Mouse (Mus musculus) heart, adult 2 months (tissue): ENCODE results near the gene Rgs3.

Experiments used
- CTCF ChIP-seq: fragments of 200-600 bp; IDR thresholded peaks from 2 replicates; pipeline ENCODE4 v1.8.1; 2022; ENCODE audit warnings: antibody characterized with exemption, mild to moderate bottlenecking, moderate library complexity
- POLR2A ChIP-seq: fragments of 200-500 bp; IDR thresholded peaks from 2 replicates; pipeline ENCODE4 v1.6.1; 2011; ENCODE audit warnings: mild to moderate bottlenecking, low read depth, low read length, control low read depth; ENCODE audit not compliant: insufficient read depth

DNA sequence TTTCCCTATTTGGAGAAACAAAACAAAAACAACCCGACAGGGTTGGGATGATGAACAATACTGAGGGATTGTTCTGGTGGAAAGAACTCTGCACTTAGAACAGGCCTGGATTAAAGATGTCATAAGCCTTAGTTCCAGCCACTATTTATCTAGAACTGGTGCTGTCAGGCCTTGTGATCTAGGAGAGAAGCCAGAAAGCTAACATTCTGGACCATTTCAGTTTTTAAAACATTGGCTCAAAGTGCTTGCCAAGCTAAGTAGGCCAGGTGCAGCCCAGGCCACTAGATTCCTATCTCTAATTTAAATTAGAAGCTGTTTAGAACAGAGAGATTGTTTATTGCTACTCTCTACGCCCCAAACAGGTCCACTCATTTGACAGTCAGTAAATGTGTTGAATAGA is 33.4 kb upstream of the Rgs3 start:
- TF ChIP-seq CTCF (no peak), POLR2A (no peak)
